Mouse (Mus musculus): Measurements from ENCODE around the gene Dcaf8.

GRCm38 (mm10) chr1:172192217-172192616 lies 44.3 kb downstream of the Dcaf8 start:
- TF ChIP-seq CTCF (IDR thresholded peaks at IDR 0.05; ENCODE audit: control insufficient read depth, insufficient read depth, low read length) (no peak), POLR2A (IDR thresholded peaks at IDR 0.05; ENCODE audit: borderline replicate concordance, control insufficient read depth, low read depth, low read length) (no peak)
